Mouse (Mus musculus): ENCODE results near the gene Tbr1.

DNA sequence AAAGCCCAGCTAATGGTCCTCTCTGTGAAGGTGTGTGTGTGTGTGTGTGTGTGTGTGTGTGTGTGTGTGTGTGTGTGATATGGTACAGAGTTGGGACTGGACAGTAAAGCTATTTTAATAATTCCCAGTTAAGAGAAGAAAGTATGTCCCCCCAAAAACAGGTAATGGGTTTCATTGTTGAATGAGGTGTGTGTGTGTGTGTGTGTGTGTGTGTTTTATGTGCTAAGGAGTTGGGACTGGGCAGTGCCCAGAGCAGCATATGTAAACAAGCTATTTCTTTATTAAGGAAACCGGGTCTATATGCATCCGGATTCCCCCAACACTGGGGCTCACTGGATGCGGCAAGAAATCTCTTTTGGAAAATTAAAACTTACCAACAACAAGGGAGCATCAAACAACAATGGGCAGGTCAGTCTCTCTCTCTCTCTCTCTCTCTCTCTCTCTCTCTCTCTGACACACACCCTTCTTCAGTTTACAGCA is 3.7 kb downstream of the Tbr1 start:
- TF ChIP-seq CTCF (IDR thresholded peaks at IDR 0.05; ENCODE audit: borderline replicate concordance, control insufficient read depth, extremely low read depth, insufficient read depth, low read length, poor library complexity) (no peak), POLR2A (IDR thresholded peaks at IDR 0.05; ENCODE audit: control insufficient read depth, extremely low read depth, insufficient read depth, low read length, poor library complexity) (no peak)

Data from thymus, adult 2 months (tissue).